Mouse (Mus musculus) midbrain, postnatal 0 days (tissue): ENCODE results near the gene Hist1h2bg. TPM values are rescaled to one million over a fixed set of nuclear protein-coding genes. Genes with fewer than 3 reads are reported as not detected.
A peak's percentile ranks its signal among the peaks of the same experiment; 100 is the strongest.

Experiments used
- ATAC-seq: fragments of 200-750 bp; cut with Nextera tagmentation; 2 replicates; pipeline ENCODE4 v1.8.0; 2017; ENCODE audit warnings: moderate number of reproducible peaks, mild to moderate bottlenecking, moderate TSS enrichment, moderate library complexity; ENCODE audit not compliant: low FRiP score
- DNase-seq: peaks from one replicate; pipeline ENCODE4 v3.0.0-alpha.2; 2015; ENCODE audit warnings: low spot score
- H3K27ac ChIP-seq: fragments of 300-500 bp; sonication (generic); 2 replicates; pipeline ENCODE4 v1.5.1; 2014; ENCODE audit warnings: low read depth, mild to moderate bottlenecking, low read length, mixed read lengths
- H3K27me3 ChIP-seq: fragments of 300-500 bp; sonication (generic); 2 replicates; pipeline ENCODE4 v1.6.1; 2014; ENCODE audit warnings: low read length, control low read depth, mixed read lengths; ENCODE audit not compliant: insufficient read depth
- H3K36me3 ChIP-seq: fragments of 300-500 bp; sonication (generic); 2 replicates; pipeline ENCODE4 v1.6.1; 2014; ENCODE audit warnings: low read length, control low read depth, mixed read lengths; ENCODE audit not compliant: insufficient read depth
- H3K4me1 ChIP-seq: fragments of 300-500 bp; sonication (generic); 2 replicates; pipeline ENCODE4 v1.6.1; 2014; ENCODE audit warnings: mild to moderate bottlenecking, control low read depth, antibody characterized with exemption, low read length, mixed read lengths; ENCODE audit not compliant: insufficient read depth
- H3K4me2 ChIP-seq: fragments of 300-500 bp; sonication (generic); 2 replicates; pipeline ENCODE4 v1.6.1; 2014; ENCODE audit warnings: low read depth, mild to moderate bottlenecking, low read length, mixed read lengths; ENCODE audit not compliant: poor library complexity, severe bottlenecking
- H3K4me3 ChIP-seq: fragments of 300-500 bp; sonication (generic); 2 replicates; pipeline ENCODE4 v1.5.1; 2014; ENCODE audit warnings: low read depth, mild to moderate bottlenecking, low read length, moderate library complexity
- H3K9ac ChIP-seq: fragments of 300-500 bp; sonication (generic); replicated peaks from 2 replicates; pipeline ENCODE4 v1.6.1; 2014; ENCODE audit warnings: mild to moderate bottlenecking, low read length, moderate library complexity, mixed read lengths; ENCODE audit not compliant: poor library complexity, severe bottlenecking
- H3K9me3 ChIP-seq: fragments of 300-500 bp; sonication (generic); 2 replicates; pipeline ENCODE4 v1.6.1; 2016; ENCODE audit warnings: low read length, control low read depth
- CTCF ChIP-seq: IDR thresholded peaks from 2 replicates; pipeline ENCODE4 v1.5.1; 2016; ENCODE audit warnings: antibody characterized with exemption, mild to moderate bottlenecking
- WGBS: fragments of 180-500 bp; shearing (Covaris S2); extraction: QIAGEN DNeasy Blood & Tissue Kit; methylation state at CpG from one replicate; pipeline ENCODE4 v1.1.7; 2014; 5-methylcytosine and 5-hydroxymethylcytosine counted together
- polyA plus RNA-seq: library from polyadenylated mRNA; unstranded; fragments of >200 nt; fragmentation: Nextera tagmentation; extraction: Ambion mirVana; gene quantifications from 2 replicates; pipeline ENCODE4 v1.2.1, GENCODE M21; 2015
- total RNA-seq: library from RNA; depleted of rRNA; stranded (reverse); fragments of >200 nt; gene quantifications from 2 replicates; pipeline ENCODE4 v1.2.3, GENCODE M21; 2014; rRNA removed

The Hist1h2bg gene
- 248 and 572 TPM in 2 replicates for total RNA-seq
- 2.8 and 4.5 TPM in 2 replicates for polyA plus RNA-seq

- peak within 1 kb of the TSS; percentile 86 for H3K27ac ChIP-seq
- no peaks in the 10 kb centered on the region for H3K27me3 ChIP-seq
- no peaks in the 10 kb centered on the region for H3K36me3 ChIP-seq
- H3K9ac ChIP-seq: peak within 1 kb of the TSS; percentile 50; the same call in 1 of the 2 replicates
- no peak for TF ChIP-seq CTCF
- peak within 1 kb of the TSS; percentile 52 for H3K4me2 ChIP-seq
- 0 out of 2 replicates have a peak, but pooled peaks cover 3% of the 10 kb centered on the region for H3K4me1 ChIP-seq
- peak within 1 kb of the TSS; percentile 39 for H3K4me3 ChIP-seq
- H3K9me3 ChIP-seq: no peaks in the 10 kb centered on the region
- 0% methylated on average over 16 of the region's 18 CpGs for WGBS
- DNase-seq (peak; percentile 97), ATAC-seq (peak; percentile 90)
Measured at GRCm38 (mm10) chr13:23571022-23571503, at the start of gene Hist1h2bg, which contains the start of gene Hist1h2ae. Gene Hist1h2bg (plus strand): TSS chr13:23571396. Gene Hist1h2ae (minus strand): TSS chr13:23571220.

GRCm38 (mm10) chr13:23521703-23522102 is 49.5 kb upstream of the Hist1h2bg start:
- DNase-seq (peak; percentile 81), ATAC-seq (no peak)
- Histone ChIP-seq H3K4me2 (peak overlapping the region; percentile 23), H3K27ac (no peak overlapping the region), H3K4me1 (no peaks in the 10 kb centered on the region; the same call in 1 of the 2 replicates), H3K36me3 (no peaks in the 10 kb centered on the region), H3K27me3 (no peaks in the 10 kb centered on the region), H3K9ac (no peak overlapping the region), H3K9me3 (no peaks in the 10 kb centered on the region), H3K4me3 (no peak overlapping the region)
- TF ChIP-seq CTCF: no peak
- WGBS: under 1% methylated on average over 14 of the region's 14 CpGs

- Histone ChIP-seq H3K4me3 (no peak overlapping the region), H3K9me3 (no peaks in the 10 kb centered on the region), H3K4me2 (no peak overlapping the region), H3K36me3 (no peaks in the 10 kb centered on the region), H3K4me1 (no peaks in the 10 kb centered on the region; the same call in 1 of the 2 replicates), H3K27ac (no peak overlapping the region), H3K9ac (no peak overlapping the region), H3K27me3 (no peaks in the 10 kb centered on the region)
- TF ChIP-seq CTCF: no peak
- ATAC-seq (no peak), DNase-seq (no peak)
- WGBS: 51% methylated on average over 5 of the region's 5 CpGs
Measured at GRCm38 (mm10) chr13:23523976-23524375, 47.2 kb upstream of the Hist1h2bg start.

- peak; percentile 91 for TF ChIP-seq CTCF
- Histone ChIP-seq H3K27me3 (no peaks in the 10 kb centered on the region), H3K36me3 (no peaks in the 10 kb centered on the region), H3K9ac (no peak overlapping the region), H3K27ac (no peak overlapping the region), H3K4me3 (peak overlapping the region; percentile 10; the same call in 1 of the 2 replicates), H3K9me3 (no peaks in the 10 kb centered on the region), H3K4me2 (0 out of 2 replicates have a peak overlapping the region, but pooled peaks have one; percentile 0), H3K4me1 (no peaks in the 10 kb centered on the region; the same call in 1 of the 2 replicates)
- no peak for ATAC-seq
- DNase-seq: peak; percentile 89
- WGBS: 9% methylated on average over 5 of the region's 5 CpGs
Measured at GRCm38 (mm10) chr13:23524654-23525053, 46.5 kb upstream of the Hist1h2bg start.

- peak overlapping the region; percentile 41 for H3K4me3 ChIP-seq
- TF ChIP-seq CTCF: no peak
- no peaks in the 10 kb centered on the region for H3K27me3 ChIP-seq
- H3K36me3 ChIP-seq: no peaks in the 10 kb centered on the region
- H3K4me1 ChIP-seq: no peaks in the 10 kb centered on the region; the same call in 1 of the 2 replicates
- DNase-seq (no peak), ATAC-seq (no peak)
- no peaks in the 10 kb centered on the region for H3K9me3 ChIP-seq
- WGBS: 2% methylated on average over 10 of the region's 10 CpGs
- H3K9ac ChIP-seq: no peak overlapping the region
- peak overlapping the region; percentile 54 for H3K4me2 ChIP-seq
- no peak overlapping the region for H3K27ac ChIP-seq
Measured at GRCm38 (mm10) chr13:23525901-23526300, 45.3 kb upstream of the Hist1h2bg start.

GRCm38 (mm10) chr13:23526312-23526711 is 44.9 kb upstream of the Hist1h2bg start:
- peak overlapping the region; percentile 41 for H3K4me3 ChIP-seq
- no peaks in the 10 kb centered on the region for H3K27me3 ChIP-seq
- no peaks in the 10 kb centered on the region; the same call in 1 of the 2 replicates for H3K4me1 ChIP-seq
- ATAC-seq (peak; percentile 54), DNase-seq (peak; percentile 96)
- 0 out of 2 replicates have a peak overlapping the region, but pooled peaks have one; percentile 15 for H3K9ac ChIP-seq
- TF ChIP-seq CTCF: no peak
- H3K27ac ChIP-seq: no peak overlapping the region
- under 1% methylated on average over 17 of the region's 17 CpGs for WGBS
- peak overlapping the region; percentile 54 for H3K4me2 ChIP-seq
- no peaks in the 10 kb centered on the region for H3K9me3 ChIP-seq
- no peaks in the 10 kb centered on the region for H3K36me3 ChIP-seq
